Mouse (Mus musculus) megakaryocyte, adult 5-6 weeks (primary cell): ENCODE measurements at regions not wholly inside any gene's neighbourhood (a gene's known extent, or its start where the extent isn't known, plus 50 kb on each side); places are given as distances from the start of the nearest gene placed in this dataset.

Experiments used
- ATAC-seq: 2 replicates; pipeline ENCODE4 v1.8.0; 2016; ENCODE audit warnings: mild to moderate bottlenecking, inconsistent platforms; ENCODE audit not compliant: poor library complexity, severe bottlenecking

- no peak for ATAC-seq
Measured at GRCm38 (mm10) chr4:9011129-9011518, 772.3 kb upstream of the Car8 start.

GRCm38 (mm10) chr4:9010381-9011128, 771.7 kb upstream of the Car8 start:
- ATAC-seq: no peak

GRCm38 (mm10) chr4:9009656-9010055, 770.8 kb upstream of the Car8 start:
- ATAC-seq: peak; percentile 93

- ATAC-seq: no peak
Measured at GRCm38 (mm10) chr4:9005938-9006626, 767.2 kb upstream of the Car8 start.

GRCm38 (mm10) chr4:9003891-9004290, 765.0 kb upstream of the Car8 start:
- no peak for ATAC-seq

GRCm38 (mm10) chr4:9002380-9002779, 763.5 kb upstream of the Car8 start:
- ATAC-seq: no peak

GRCm38 (mm10) chr4:8998606-8999005, 759.8 kb upstream of the Car8 start:
- no peak for ATAC-seq

- no peak for ATAC-seq
Measured at GRCm38 (mm10) chr4:8992171-8992570, 753.3 kb upstream of the Car8 start.

- ATAC-seq: no peak
Measured at GRCm38 (mm10) chr4:8990551-8990950, 751.7 kb upstream of the Car8 start.

- ATAC-seq: no peak
Measured at GRCm38 (mm10) chr4:8989614-8990013, 750.8 kb upstream of the Car8 start.

- no peak for ATAC-seq
Measured at GRCm38 (mm10) chr4:8989110-8989509, 750.3 kb upstream of the Car8 start.

- ATAC-seq: peak; percentile 64
Measured at GRCm38 (mm10) chr4:8988345-8988733, 749.5 kb upstream of the Car8 start.

GRCm38 (mm10) chr4:8987544-8988344, 748.9 kb upstream of the Car8 start:
- ATAC-seq: 0 out of 2 replicates have a peak, but pooled peaks have one; percentile 7

GRCm38 (mm10) chr4:8986394-8987091, 747.7 kb upstream of the Car8 start:
- no peak for ATAC-seq

- no peak for ATAC-seq
Measured at GRCm38 (mm10) chr4:8984059-8984606, 745.3 kb upstream of the Car8 start.

GRCm38 (mm10) chr4:8978949-8979348, 740.1 kb upstream of the Car8 start:
- ATAC-seq: peak; percentile 88

- ATAC-seq: no peak
Measured at GRCm38 (mm10) chr4:8969951-8970455, 731.2 kb upstream of the Car8 start.

- no peak for ATAC-seq
Measured at GRCm38 (mm10) chr4:8968741-8969140, 729.9 kb upstream of the Car8 start.

GRCm38 (mm10) chr4:8967986-8968385, 729.1 kb upstream of the Car8 start:
- ATAC-seq: no peak

GRCm38 (mm10) chr4:8965563-8965962, 726.7 kb upstream of the Car8 start:
- ATAC-seq: no peak
